Mouse (Mus musculus) heart, postnatal 0 days (tissue): ENCODE data around the gene Myof.

Source experiments
- CTCF ChIP-seq: IDR thresholded peaks from 2 replicates; pipeline ENCODE4 v1.5.1; 2016; ENCODE audit warnings: antibody characterized with exemption, control low read depth, low read depth
- EP300 ChIP-seq: IDR thresholded peaks from 2 replicates; pipeline ENCODE4 v1.6.1; 2016; ENCODE audit warnings: antibody characterized with exemption, low read depth

- TF ChIP-seq CTCF, result no peak
- no peak for TF ChIP-seq EP300
Measured at GRCm38 (mm10) chr19:37907451-37908320, 135.7 kb downstream of the Myof start.
